Mouse (Mus musculus): ENCODE measurements around the gene Atp23. TPM values are rescaled to one million over a fixed set of nuclear protein-coding genes. Genes with fewer than 3 reads are reported as not detected.
"Not testable (repeated sequence)": the region's sequence is repeated elsewhere in the genome, so short reads cannot be mapped to it uniquely, and the experiment has no call there.

Atp23 gene
- total RNA-seq, 2 experiments from 2014 or later: 4.2 to 4.5 TPM

GRCm38 (mm10) chr10:126831329-126831728 lies 69.8 kb downstream of the Atp23 start:
- intact Hi-C loops (cut with DNase I): no loop called here
- no peak for DNase-seq (ENCODE audit: low spot score)

- intact Hi-C loops (cut with DNase I): no loop called here
- no peak for DNase-seq (ENCODE audit: low spot score)
These were observed 72.5 kb downstream of the Atp23 start for GRCm38 (mm10) chr10:126828618-126829017.

- intact Hi-C loops (cut with DNase I): no loop called here
- DNase-seq (ENCODE audit: low spot score): no peak
These were observed 73.1 kb downstream of the Atp23 start for GRCm38 (mm10) chr10:126827941-126828593.

GRCm38 (mm10) chr10:126826982-126827381 lies 74.2 kb downstream of the Atp23 start:
- intact Hi-C loops (cut with DNase I): no loop called here

GRCm38 (mm10) chr10:126826216-126826615 lies 74.9 kb downstream of the Atp23 start:
- intact Hi-C loops (cut with DNase I): not testable (repeated sequence)

More at GRCm38 (mm10) chr10:126826982-126827381, 74.2 kb downstream of the Atp23 start:
- DNase-seq (ENCODE audit: low spot score): no peak

GRCm38 (mm10) chr10:126822418-126822817 lies 78.7 kb downstream of the Atp23 start:
- intact Hi-C loops (cut with DNase I): no loop called here
- DNase-seq (ENCODE audit: low spot score): no peak

More at GRCm38 (mm10) chr10:126826216-126826615, 74.9 kb downstream of the Atp23 start:
- not testable (repeated sequence) for DNase-seq (ENCODE audit: low spot score)

Other genes starting within 250 kb of the Atp23 start
- 100 to 1,000 TPM; 104 to 110 TPM for gene Ctdsp2, start 77.4 kb upstream of the Atp23 start, total RNA-seq (2021)
- gene Avil, start 99.4 kb upstream of the Atp23 start, total RNA-seq (2021): under 1 TPM; 0.14 to 0.39 TPM
- 10 to 100 TPM; 66.1 to 67.4 TPM for gene Tsfm, start 129.5 kb upstream of the Atp23 start, total RNA-seq (2021)
- 1 to 10 TPM; 6.1 to 6.9 TPM for gene Mettl1, start 140.1 kb upstream of the Atp23 start, total RNA-seq (2021)
- under 1 TPM in 1 of 2 experiments, not detected in 1; 0.11 TPM for gene Eef1akmt3, start 140.2 kb upstream of the Atp23 start, total RNA-seq (2021)
- under 1 TPM in 1 of 2 experiments, not detected in 1; 0.14 TPM for gene Cyp27b1, start 146.9 kb upstream of the Atp23 start, total RNA-seq (2021)
- 1 to 10 TPM; 2.3 to 2.5 TPM for gene March9, start 158.8 kb upstream of the Atp23 start, total RNA-seq (2021)
- 10 to 100 TPM; 76.1 to 83.3 TPM for gene Cdk4, start 162.2 kb upstream of the Atp23 start, total RNA-seq (2021)
- 10 to 100 TPM; 43.4 to 47.4 TPM for gene Tspan31, start 168.9 kb upstream of the Atp23 start, total RNA-seq (2021)
- 1 to 10 TPM; 5.9 to 7.3 TPM for gene Agap2, start 173.9 kb upstream of the Atp23 start, total RNA-seq (2021)
- gene Os9, start 219.8 kb upstream of the Atp23 start, total RNA-seq (2021): 10 to 100 TPM; 25.0 to 25.1 TPM

Data from heart, postnatal 25 days (tissue).